Mouse (Mus musculus) layer of hippocampus, adult 2 months (tissue): Measurements from ENCODE around the gene Med10. TPM values are rescaled to one million over a fixed set of nuclear protein-coding genes. Genes with fewer than 3 reads are reported as not detected.

ENCODE experiments used
- DNase-seq, 2 experiments: peaks; one replicate each; pipeline ENCODE4 v3.0.0; 2022; ENCODE audit warnings: low spot score in 2 of 2
- H3K27ac ChIP-seq: fragments of 200-600 bp; 2 replicates; pipeline ENCODE4 v1.8.1; 2022
- H3K4me3 ChIP-seq: fragments of 200-600 bp; 2 replicates; pipeline ENCODE4 v1.8.1; 2022; ENCODE audit warnings: mild to moderate bottlenecking
- CTCF ChIP-seq: fragments of 200-600 bp; conservative IDR thresholded peaks from 2 replicates; pipeline ENCODE4 v1.8.1; 2022; ENCODE audit warnings: antibody characterized with exemption, mild to moderate bottlenecking, moderate library complexity
- total RNA-seq, 2 experiments: library from RNA; stranded (reverse); gene quantifications; 2 replicates each; pipeline ENCODE4 v1.2.3; 2021

Med10 gene
- total RNA-seq, 2 experiments from 2014 or later: 58.0 to 61.4 TPM

- Histone ChIP-seq H3K4me3 (peak overlapping the region; percentile 100), H3K27ac (peak overlapping the region; percentile 86)
- TF ChIP-seq CTCF: no peak
- peak; percentile 79 to 87 for DNase-seq
Observed at GRCm38 (mm10) chr13:69809681-69810611, 7.8 kb downstream of the Med10 start.

- peak overlapping the region; percentile 100 for H3K4me3 ChIP-seq
- DNase-seq: no peak
- H3K27ac ChIP-seq: peak overlapping the region; percentile 86; the same call in 1 of the 2 replicates
- no peak for TF ChIP-seq CTCF
Observed at GRCm38 (mm10) chr13:69810936-69811680, 8.9 kb downstream of the Med10 start.

GRCm38 (mm10) chr13:69813870-69814269 lies 11.7 kb downstream of the Med10 start:
- TF ChIP-seq CTCF: no peak
- H3K4me3 ChIP-seq: no peak overlapping the region
- no peak overlapping the region for H3K27ac ChIP-seq
- DNase-seq: no peak

GRCm38 (mm10) chr13:69818306-69818705 lies 16.1 kb downstream of the Med10 start:
- H3K4me3 ChIP-seq: no peak overlapping the region
- no peak for TF ChIP-seq CTCF
- no peak for DNase-seq
- peak overlapping the region; percentile 55 for H3K27ac ChIP-seq

GRCm38 (mm10) chr13:69821169-69821822 lies 19.1 kb downstream of the Med10 start:
- TF ChIP-seq CTCF: no peak
- no peak for DNase-seq
- Histone ChIP-seq H3K27ac (no peak overlapping the region), H3K4me3 (no peak overlapping the region)

- peak in 1 of 2 experiments; percentile 40 for DNase-seq
- no peak for TF ChIP-seq CTCF
- Histone ChIP-seq H3K4me3 (peak overlapping the region; percentile 24; the same call in 1 of the 2 replicates), H3K27ac (peak overlapping the region; percentile 67)
Observed at GRCm38 (mm10) chr13:69823920-69824637, 21.9 kb downstream of the Med10 start.

- Histone ChIP-seq H3K27ac (no peak overlapping the region), H3K4me3 (no peak overlapping the region)
- no peak for DNase-seq
- TF ChIP-seq CTCF: no peak
Observed at GRCm38 (mm10) chr13:69825396-69826095, 23.4 kb downstream of the Med10 start.

- H3K4me3 ChIP-seq: no peak overlapping the region
- DNase-seq: no peak
- H3K27ac ChIP-seq: no peak overlapping the region
- no peak for TF ChIP-seq CTCF
Observed at GRCm38 (mm10) chr13:69830606-69831005, 28.4 kb downstream of the Med10 start.

GRCm38 (mm10) chr13:69832578-69832977 lies 30.4 kb downstream of the Med10 start:
- Histone ChIP-seq H3K27ac (no peak overlapping the region), H3K4me3 (no peak overlapping the region)
- no peak for DNase-seq
- TF ChIP-seq CTCF: no peak

- TF ChIP-seq CTCF: no peak
- DNase-seq: no peak
- no peak overlapping the region for H3K4me3 ChIP-seq
- H3K27ac ChIP-seq: no peak overlapping the region
Observed at GRCm38 (mm10) chr13:69833416-69833815, 31.2 kb downstream of the Med10 start.

GRCm38 (mm10) chr13:69845592-69845991 lies 43.4 kb downstream of the Med10 start:
- DNase-seq: peak; percentile 36 to 57
- Histone ChIP-seq H3K4me3 (no peak overlapping the region), H3K27ac (no peak overlapping the region)
- no peak for TF ChIP-seq CTCF

- DNase-seq: peak; percentile 36 to 44
- H3K4me3 ChIP-seq: no peak overlapping the region
- H3K27ac ChIP-seq: peak overlapping the region; percentile 62; the same call in 1 of the 2 replicates
- TF ChIP-seq CTCF: no peak
Observed at GRCm38 (mm10) chr13:69849579-69849978, 47.4 kb downstream of the Med10 start.
